Mouse (Mus musculus): ENCODE data around the gene Rae1.

The Rae1 gene

DNA sequence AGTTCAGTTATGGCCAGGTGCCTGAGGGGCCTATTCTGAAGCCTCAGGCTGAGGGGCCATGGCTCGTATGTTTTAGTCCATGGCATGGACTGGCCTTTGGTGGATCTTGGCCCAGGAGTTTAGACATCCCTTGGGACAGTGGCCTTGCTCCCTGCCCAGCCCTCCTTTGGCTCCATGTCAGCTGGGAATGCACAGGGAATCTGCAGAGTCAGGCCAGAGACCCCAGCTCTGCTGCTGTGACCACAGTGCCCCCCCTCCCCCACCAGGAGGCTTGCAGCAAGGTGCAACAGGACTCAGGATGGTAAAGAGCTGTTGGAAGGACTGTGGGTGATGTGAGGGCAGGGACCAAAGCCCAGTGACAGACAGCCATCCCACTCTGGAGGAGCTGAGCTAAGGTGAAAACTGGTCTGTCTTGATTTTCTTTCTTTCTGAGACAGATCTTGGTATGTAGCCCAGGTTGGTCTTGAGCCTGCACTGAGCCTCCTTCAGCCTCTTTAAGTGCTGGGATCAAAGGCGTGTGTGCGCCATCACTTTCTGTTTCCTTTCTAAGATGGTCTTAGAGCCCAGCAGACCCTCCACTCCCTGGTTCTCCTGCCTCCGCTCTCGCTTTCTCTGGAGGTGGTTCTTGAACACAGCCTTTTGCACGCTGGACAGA is 27.4 kb downstream of the Rae1 start:
- DNase-seq (ENCODE audit: low read depth, low spot score): no peak

DNA sequence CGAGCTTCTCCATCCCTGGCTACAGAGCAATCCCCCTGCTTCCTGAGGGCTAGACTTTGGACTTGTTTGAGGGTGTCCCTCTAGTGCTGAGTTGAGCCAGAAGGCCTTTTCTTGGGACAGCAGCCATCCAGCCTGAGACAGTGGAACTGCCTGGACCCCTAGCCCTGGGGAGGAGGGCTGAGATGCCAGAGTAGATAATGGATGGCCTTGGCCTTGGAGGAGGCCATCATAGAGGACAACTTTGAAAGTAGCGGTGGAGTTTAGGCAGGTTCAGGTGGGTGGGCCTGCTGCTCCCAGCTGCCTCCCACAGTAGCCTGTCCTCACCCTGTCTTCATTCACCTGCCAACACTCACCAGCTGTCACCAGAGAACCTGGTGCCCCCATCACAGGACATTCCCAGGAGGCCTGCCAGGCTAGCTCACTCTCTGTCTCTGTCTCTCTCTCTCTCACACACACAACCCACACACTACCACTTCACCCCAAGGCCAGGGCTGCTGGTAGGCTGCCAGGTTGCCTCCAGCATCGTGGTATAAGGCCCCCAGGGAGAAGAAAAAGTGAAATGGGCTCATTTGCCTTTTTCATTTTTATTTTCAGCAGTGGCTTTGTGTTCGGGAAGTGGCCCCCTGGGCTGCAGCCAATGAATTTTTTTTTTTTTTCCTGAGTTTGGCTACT is 28.0 kb downstream of the Rae1 start:
- peak; percentile 66 for DNase-seq (ENCODE audit: low read depth, low spot score)

GRCm38 (mm10) chr2:173028508-173029031 is 28.7 kb downstream of the Rae1 start:
- no peak for DNase-seq (ENCODE audit: low read depth, low spot score)

- DNase-seq (ENCODE audit: low read depth, low spot score): no peak
These were observed 30.8 kb downstream of the Rae1 start for GRCm38 (mm10) chr2:173030591-173031338.

GRCm38 (mm10) chr2:173033531-173033930 is 33.6 kb downstream of the Rae1 start:
- DNase-seq (ENCODE audit: low read depth, low spot score): no peak

GRCm38 (mm10) chr2:173034998-173035397 is 35.1 kb downstream of the Rae1 start:
- DNase-seq (ENCODE audit: low read depth, low spot score): no peak

DNA sequence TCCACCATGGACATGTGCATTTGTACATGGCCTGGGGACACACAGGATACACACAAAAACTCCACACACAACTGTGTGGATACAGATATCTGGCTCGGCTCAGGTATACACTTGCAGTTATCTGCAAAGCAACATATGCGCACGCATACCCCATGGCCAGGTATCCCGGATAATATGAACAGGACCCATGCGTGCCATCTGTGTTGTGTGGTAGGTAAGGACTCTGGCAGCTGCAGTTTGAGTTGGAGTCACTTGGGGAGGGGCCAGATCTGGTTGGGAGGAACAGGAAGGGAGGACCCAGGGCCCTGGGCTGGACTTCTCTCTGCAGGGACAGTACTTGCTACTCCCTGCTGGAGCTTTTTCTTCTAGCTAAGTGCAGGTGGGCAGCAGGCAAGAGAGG is 35.7 kb downstream of the Rae1 start:
- DNase-seq (ENCODE audit: low read depth, low spot score): no peak

DNA sequence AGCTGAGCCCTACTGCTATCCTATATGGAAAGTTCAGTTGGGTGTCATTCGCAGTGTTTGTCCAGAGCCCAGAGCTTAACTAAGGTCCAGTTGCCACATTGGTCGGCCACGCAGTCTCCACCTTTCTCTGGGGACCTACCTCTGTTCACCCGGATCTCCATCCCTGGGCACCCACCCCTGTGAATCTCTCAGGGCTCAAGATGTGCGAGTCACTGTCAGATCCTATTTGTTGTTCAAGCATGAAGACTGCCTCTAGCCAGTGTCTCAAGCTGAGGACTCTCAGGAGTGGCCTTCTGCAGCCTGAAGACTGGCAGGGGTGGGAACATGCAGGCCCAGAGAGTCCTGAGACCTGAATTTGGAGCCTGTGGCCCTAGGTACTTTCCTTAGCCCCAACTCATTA is 36.1 kb downstream of the Rae1 start:
- DNase-seq (ENCODE audit: low read depth, low spot score): no peak

- no peak for DNase-seq (ENCODE audit: low read depth, low spot score)
These were observed 36.7 kb downstream of the Rae1 start for GRCm38 (mm10) chr2:173036611-173037010.

DNA sequence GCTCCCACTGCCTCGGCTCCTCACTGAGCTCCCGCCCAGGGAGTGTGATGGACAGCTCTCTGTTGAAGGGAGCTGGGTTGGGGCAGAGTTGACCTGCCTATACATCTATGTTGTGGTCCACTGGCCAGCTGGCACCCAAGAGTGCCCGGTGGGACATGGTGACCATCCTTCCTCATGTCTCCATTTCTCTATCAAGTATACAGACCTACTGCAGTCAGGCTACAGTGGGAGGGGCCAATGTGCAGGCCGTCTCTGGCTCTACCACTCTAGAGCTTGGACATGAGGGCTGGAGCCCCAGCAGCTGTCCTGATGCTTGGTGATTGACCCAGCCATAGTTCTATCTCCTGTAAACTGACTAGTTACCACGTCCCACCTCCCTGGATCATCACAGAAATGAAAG is 37.4 kb downstream of the Rae1 start:
- DNase-seq (ENCODE audit: low read depth, low spot score): no peak

DNA sequence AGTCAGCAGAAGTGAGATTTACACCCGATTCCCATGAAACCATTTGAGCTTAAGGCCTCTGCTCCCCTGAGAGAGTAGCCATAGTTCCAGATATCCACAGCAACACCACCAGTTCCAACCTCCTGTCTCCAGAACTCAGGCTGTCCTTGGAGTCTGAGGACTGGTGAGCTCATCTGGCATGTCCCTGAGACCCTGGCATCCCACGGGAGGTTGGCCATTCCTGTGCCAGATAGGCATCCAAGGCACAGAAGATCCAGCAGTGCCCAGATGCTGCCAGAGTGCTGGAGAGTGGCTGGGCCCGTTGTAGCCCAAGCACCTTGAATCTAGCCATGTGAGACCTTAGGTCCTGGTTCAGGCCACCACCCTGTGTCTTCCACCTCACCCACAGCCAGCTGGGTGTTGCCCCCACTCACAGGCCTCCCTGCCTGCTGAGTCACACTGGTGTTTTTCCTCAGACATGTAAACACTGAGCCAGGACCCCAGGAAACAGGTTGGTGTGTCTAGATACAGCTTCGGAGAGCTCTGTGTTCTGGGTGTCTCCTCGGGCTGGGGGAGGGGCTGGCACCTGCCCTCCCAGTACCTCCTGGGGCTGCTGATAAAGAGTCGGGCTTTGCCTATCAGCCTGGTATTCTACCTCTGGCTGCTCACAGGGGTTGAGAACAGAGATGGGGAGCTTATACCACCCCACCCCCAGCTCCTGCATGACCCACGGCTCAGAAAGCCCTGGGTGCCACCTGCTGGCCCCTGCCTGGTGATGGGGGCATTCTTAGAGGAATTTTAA is 38.1 kb downstream of the Rae1 start:
- DNase-seq (ENCODE audit: low read depth, low spot score): no peak

- no peak for DNase-seq (ENCODE audit: low read depth, low spot score)
These were observed 39.1 kb downstream of the Rae1 start for GRCm38 (mm10) chr2:173039041-173039440.

DNA sequence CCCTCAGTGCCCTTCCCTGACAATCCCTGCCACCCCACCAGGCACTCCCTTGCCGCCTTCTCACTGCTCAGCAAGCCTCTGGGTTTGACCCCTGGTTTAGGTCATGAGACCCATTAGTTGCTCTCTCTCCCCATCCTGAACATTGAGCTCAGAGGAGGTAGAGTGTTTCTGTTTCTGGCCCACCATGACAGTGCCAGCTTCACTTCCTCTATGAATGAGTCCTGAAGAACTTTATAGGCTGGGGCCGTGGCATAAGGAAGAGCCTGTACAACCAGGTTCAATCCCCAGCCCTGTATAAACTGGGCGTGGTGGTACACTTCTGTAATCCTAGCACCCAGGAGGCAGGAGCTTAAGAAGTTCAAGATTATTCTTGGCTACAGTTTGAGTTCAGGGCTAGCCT is 40.9 kb downstream of the Rae1 start:
- DNase-seq (ENCODE audit: low read depth, low spot score): no peak

DNA sequence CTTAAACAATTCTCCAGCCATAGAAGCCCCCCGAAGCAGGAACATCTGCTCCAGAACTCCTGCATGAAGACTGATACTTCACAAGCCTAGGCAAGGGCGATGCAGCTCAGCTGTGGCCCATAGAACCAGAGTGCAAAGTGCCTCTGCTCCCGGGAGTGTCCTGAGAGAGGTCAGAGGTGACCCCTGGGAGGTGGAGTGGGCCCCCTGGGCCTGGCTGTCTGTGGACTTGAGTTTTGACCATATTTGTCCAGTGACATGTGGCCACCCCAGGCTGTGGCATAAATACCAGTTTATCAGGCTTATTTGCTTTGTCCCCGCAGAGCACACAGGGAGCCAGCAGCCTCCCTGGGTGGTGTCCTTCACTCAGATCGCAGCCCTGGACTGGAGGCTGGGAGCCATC is 41.3 kb downstream of the Rae1 start:
- no peak for DNase-seq (ENCODE audit: low read depth, low spot score)

- no peak for DNase-seq (ENCODE audit: low read depth, low spot score)
These were observed 42.0 kb downstream of the Rae1 start for GRCm38 (mm10) chr2:173041893-173042292.

DNA sequence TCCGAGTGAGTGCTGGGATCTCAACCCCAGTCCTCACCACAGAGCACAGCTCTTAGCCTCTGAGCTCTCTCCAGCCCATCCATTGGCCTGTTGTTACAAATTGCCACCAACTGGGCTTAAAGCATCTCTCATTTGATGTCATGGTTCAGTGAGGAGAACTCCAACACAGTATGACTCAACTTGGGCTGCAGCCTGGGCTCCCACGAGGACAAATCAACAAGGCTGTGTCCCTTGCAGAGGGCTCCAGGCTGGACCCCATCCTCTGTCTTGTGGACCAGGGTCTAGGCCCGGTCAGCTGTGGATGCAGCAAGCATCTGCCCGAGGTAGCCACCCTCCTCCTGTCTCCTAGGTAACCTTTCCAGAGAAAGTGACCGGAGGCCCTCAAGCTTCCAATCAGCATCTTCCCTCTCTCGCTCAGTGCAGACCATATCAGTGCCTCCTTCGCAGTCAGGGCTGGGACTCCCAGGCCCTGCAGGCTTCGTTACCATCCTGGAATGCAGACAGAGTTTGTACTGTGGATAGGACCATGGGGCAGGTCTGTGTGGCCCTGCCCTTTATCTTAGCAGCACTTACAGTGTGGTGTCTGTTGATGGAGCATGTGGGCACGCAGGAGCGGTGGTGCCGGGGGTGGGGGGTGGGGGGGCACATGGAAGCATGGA is 42.7 kb downstream of the Rae1 start:
- no peak for DNase-seq (ENCODE audit: low read depth, low spot score)

GRCm38 (mm10) chr2:173044198-173044970 is 44.5 kb downstream of the Rae1 start:
- DNase-seq (ENCODE audit: low read depth, low spot score): no peak

GRCm38 (mm10) chr2:173046582-173047297 is 46.8 kb downstream of the Rae1 start:
- DNase-seq (ENCODE audit: low read depth, low spot score): no peak

DNA sequence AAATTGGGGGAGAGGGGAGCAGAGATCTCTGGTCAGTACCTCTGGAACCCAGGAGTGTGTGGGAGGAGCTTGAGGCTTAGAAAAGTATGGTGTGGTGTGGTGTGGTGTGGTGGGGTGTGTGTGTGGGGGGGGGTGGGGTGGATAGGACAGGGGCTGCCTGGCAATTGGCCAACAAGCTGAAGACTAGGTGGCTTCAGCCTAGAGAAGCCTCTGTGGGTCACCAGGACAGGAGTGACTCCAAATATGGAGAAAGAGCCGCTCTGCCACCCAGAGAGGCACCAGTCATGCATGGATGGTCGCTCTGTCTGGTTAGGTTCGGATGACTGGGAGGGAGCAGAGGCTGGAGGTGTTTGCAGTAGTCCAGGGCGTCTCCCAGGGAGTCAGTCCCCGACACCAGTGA is 47.6 kb downstream of the Rae1 start:
- DNase-seq (ENCODE audit: low read depth, low spot score): no peak
